Comparison of ENCODE assay signal across 10 mouse cellular contexts in the genomic region with DNA sequence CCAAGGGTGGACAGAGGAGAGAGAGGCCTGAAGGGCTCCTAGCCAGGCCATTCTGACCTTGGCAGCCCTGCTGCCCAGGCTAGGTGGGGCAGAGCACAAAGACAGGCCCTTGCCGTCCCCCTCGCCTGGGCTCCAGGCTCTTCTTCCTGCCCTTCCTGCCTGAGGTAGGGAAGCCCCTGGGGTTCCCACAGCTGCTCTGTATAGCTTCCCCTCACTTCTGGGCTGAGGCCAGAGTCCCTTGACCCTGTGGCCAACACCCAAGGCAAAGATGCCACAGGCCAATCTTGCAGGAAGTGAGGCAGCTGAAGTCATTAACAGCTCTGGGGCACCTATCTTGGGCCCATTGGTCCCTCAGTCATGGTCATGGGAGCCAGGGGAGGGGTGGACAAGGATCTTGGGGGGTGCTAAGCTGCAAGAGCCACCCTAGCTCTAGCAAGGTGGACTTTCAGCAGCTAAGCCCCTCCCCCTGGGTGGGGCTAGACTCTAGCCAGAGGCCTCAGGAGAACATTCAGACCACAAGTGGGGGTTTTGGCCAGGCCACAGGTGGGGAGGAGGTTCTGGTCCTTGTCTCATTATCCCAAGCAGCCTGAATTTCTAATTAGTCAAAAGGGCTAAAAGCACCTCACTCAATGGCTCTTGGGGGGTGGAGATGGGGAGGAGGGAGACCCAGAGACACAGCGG. TPM values are rescaled to one million over a fixed set of nuclear protein-coding genes. Genes with fewer than 3 reads are reported as not detected.
DNase-seq lines count a peak whose midpoint lies in the region; ATAC-seq and TF ChIP-seq lines count a peak whose summit lies in the region.
"Had no signal": no experiment of that assay in that cellular context is flagged by ENCODE, and none has a peak within 500 bp of the region (broad histone marks: within the 10 kb centered on the region; RNA-seq: fewer than 3 reads in every experiment).

No protein-coding gene starts in this region.

- H3K9me3 ChIP-seq in liver, postnatal 0 days (ENCODE audit: low read length) = no peaks in the 10 kb centered on the region
- H3K9me3 ChIP-seq: neural tube, embryonic 12.5 days had no signal

- no peaks in the 10 kb centered on the region for H3K27me3 ChIP-seq in liver, postnatal 0 days (ENCODE audit: insufficient read depth, low read length)
- H3K27me3 ChIP-seq: neural tube, embryonic 12.5 days had no signal

- TF ChIP-seq POLR2A in cortical plate, adult 2 months (IDR thresholded peaks at IDR 0.05; ENCODE audit: extremely low read depth, insufficient read depth, low read length) = no peak

- H3K9ac ChIP-seq in liver, postnatal 0 days (replicated peaks) = no peak overlapping the region; the same call in 1 of the 2 replicates
- H3K9ac ChIP-seq: neural tube, embryonic 12.5 days had no signal

- peak; percentile 38 for DNase-seq in gastrocnemius, postnatal 25 days
- DNase-seq in gastrocnemius, postnatal 4 days (ENCODE audit: low spot score in 2 of 2) = no peak
- peak; percentile 54 for DNase-seq in lung, postnatal 36 days
- no peak for DNase-seq in lung, adult 18-20 months
- DNase-seq in liver, postnatal 0 days = no peak
- no peak for DNase-seq in cerebellum, postnatal 4 days (ENCODE audit: low spot score in 2 of 2)

- peaks cover 19% of the 10 kb centered on the region for H3K4me1 ChIP-seq in cortical plate, adult 2 months (ENCODE audit: control insufficient read depth, insufficient read depth, low read length)
- H3K4me1 ChIP-seq in liver, postnatal 0 days (ENCODE audit: insufficient read depth) = peaks cover 52% of the 10 kb centered on the region

- 82% methylated on average over 3 of the region's 3 CpGs for WGBS in liver, postnatal 0 days (ENCODE audit: insufficient replicate concordance)

- H3K4me2 ChIP-seq in liver, postnatal 0 days (ENCODE audit: low read depth, low read length) = no peak overlapping the region
- H3K4me2 ChIP-seq: neural tube, embryonic 12.5 days had no signal

- H3K4me3 ChIP-seq in cortical plate, adult 2 months (ENCODE audit: insufficient read depth, low read length) = no peak overlapping the region
- H3K4me3 ChIP-seq in liver, postnatal 0 days (ENCODE audit: low read depth, low read length) = no peak overlapping the region
- H3K4me3 ChIP-seq: neural tube, embryonic 12.5 days had no signal

- peaks cover 49% of the 10 kb centered on the region for H3K36me3 ChIP-seq in liver, postnatal 0 days (replicated peaks; ENCODE audit: insufficient read depth, low read length)

- no peak for TF ChIP-seq CTCF in cortical plate, adult 2 months (IDR thresholded peaks at IDR 0.05; ENCODE audit: extremely low read depth, insufficient read depth, low read length)
- no peak for TF ChIP-seq CTCF in liver, postnatal 0 days (IDR thresholded peaks at IDR 0.05; ENCODE audit: low read depth)

- TF ChIP-seq EP300 in liver, postnatal 0 days (IDR thresholded peaks at IDR 0.05; ENCODE audit: low read depth) = no peak

- peak overlapping the region; percentile 50; the same call in 1 of the 2 replicates for H3K27ac ChIP-seq in cortical plate, adult 2 months (ENCODE audit: insufficient read depth, low read length)
- H3K27ac ChIP-seq in liver, postnatal 0 days (ENCODE audit: low read depth) = peak overlapping the region; percentile 5; the same call in 1 of the 2 replicates
- H3K27ac ChIP-seq: neural tube, embryonic 12.5 days had no signal

- ATAC-seq in liver, postnatal 0 days = no peak
- ATAC-seq in erythroid progenitor cell, adult 5-6 weeks (replicated peaks; ENCODE audit: low FRiP score, poor library complexity, severe bottlenecking) = no peak
- ATAC-seq: forebrain, embryonic 16.5 days had no signal

RNA-seq across cellular contexts. Expression of a gene that starts 27.2 kb away (rescaled TPM):
- 1 to 10 TPM; 2.2 to 2.7 TPM for total RNA-seq in gastrocnemius, postnatal 25 days (2021)
- 1 to 10 TPM; 4.9 to 5.6 TPM for total RNA-seq in gastrocnemius, postnatal 4 days (2021)
- 6.3 and 6.9 TPM in 2 replicates for polyA plus RNA-seq in cortical plate, adult 2 months (2012; rRNA removed)
- 0.56 and 1.0 TPM in 2 replicates for polyA plus RNA-seq in liver, postnatal 0 days (2015; fragmentation: Nextera tagmentation; extraction: Ambion mirVana)
- 1.8 TPM in 1 of 2 replicates, not detected in the other for total RNA-seq in erythroid progenitor cell, adult 5-6 weeks (2015; ENCODE audit: low replicate concordance)
- total RNA-seq in erythroid progenitor cell, adult 5-6 weeks (2017; ENCODE audit: low replicate concordance) = not detected in 2 replicates

RNA-seq across cellular contexts. Expression of a gene that starts 45.1 kb away (rescaled TPM):
- total RNA-seq in gastrocnemius, postnatal 25 days (2021) = 10 to 100 TPM in 1 of 2 experiments, 1 to 10 TPM in 1; 9.7 to 14.0 TPM
- 10 to 100 TPM; 27.7 to 29.4 TPM for total RNA-seq in gastrocnemius, postnatal 4 days (2021)
- polyA plus RNA-seq in cortical plate, adult 2 months (2012; rRNA removed) = 74.2 and 81.0 TPM in 2 replicates
- 39.7 and 40.4 TPM in 2 replicates for polyA plus RNA-seq in liver, postnatal 0 days (2015; fragmentation: Nextera tagmentation; extraction: Ambion mirVana)
- total RNA-seq in erythroid progenitor cell, adult 5-6 weeks (2015; ENCODE audit: low replicate concordance) = 1.3 and 17.3 TPM in 2 replicates
- total RNA-seq in erythroid progenitor cell, adult 5-6 weeks (2017; ENCODE audit: low replicate concordance) = 1.6 and 2.6 TPM in 2 replicates

RNA-seq across cellular contexts. Expression of a gene that starts 50.4 kb away (rescaled TPM):
- 10 to 100 TPM; 13.8 to 16.4 TPM for total RNA-seq in gastrocnemius, postnatal 25 days (2021)
- total RNA-seq in gastrocnemius, postnatal 4 days (2021) = 10 to 100 TPM; 24.5 to 29.2 TPM
- polyA plus RNA-seq in cortical plate, adult 2 months (2012; rRNA removed) = 99.2 and 105 TPM in 2 replicates
- 84.2 and 84.4 TPM in 2 replicates for polyA plus RNA-seq in liver, postnatal 0 days (2015; fragmentation: Nextera tagmentation; extraction: Ambion mirVana)
- total RNA-seq in erythroid progenitor cell, adult 5-6 weeks (2015; ENCODE audit: low replicate concordance) = 80.9 and 99.1 TPM in 2 replicates
- 76.9 and 94.9 TPM in 2 replicates for total RNA-seq in erythroid progenitor cell, adult 5-6 weeks (2017; ENCODE audit: low replicate concordance)

Comparison
In these comparisons a context has a peak if more than half of its experiments do, and no peak if none do; other contexts are left out.
1. DNase-seq: peak in gastrocnemius, postnatal 25 days (single experiment) and lung, postnatal 36 days (single experiment); none in gastrocnemius, postnatal 4 days (0 of 2), lung, adult 18-20 months (0 of 2), liver, postnatal 0 days (single experiment) and cerebellum, postnatal 4 days (0 of 2).